Mouse (Mus musculus) liver, embryonic 14.5 days (tissue): ENCODE results near the gene Pop7.

Experiments used
- CTCF ChIP-seq: IDR thresholded peaks from 2 replicates; pipeline ENCODE4 v1.5.1; 2016; ENCODE audit warnings: antibody characterized with exemption, low read depth, control low read depth
- EP300 ChIP-seq: IDR thresholded peaks from 2 replicates; pipeline ENCODE4 v1.6.1; 2016; ENCODE audit warnings: antibody characterized with exemption, low read depth

GRCm38 (mm10) chr5:137510573-137511390, 8.5 kb upstream of the Pop7 start:
- TF ChIP-seq CTCF (no peak), EP300 (no peak)
